Mouse (Mus musculus) hindbrain, embryonic 12.5 days (tissue): ENCODE measurements at regions not wholly inside any gene's neighbourhood (a gene's known extent, or its start where the extent isn't known, plus 50 kb on each side); places are given as distances from the start of the nearest gene placed in this dataset.
A peak's percentile ranks its signal among the peaks of the same experiment; 100 is the strongest.
"Not testable (repeated sequence)": the region's sequence is repeated elsewhere in the genome, so short reads cannot be mapped to it uniquely, and the experiment has no call there.

ENCODE experiments used
- ATAC-seq: fragments of 200-750 bp; cut with Nextera tagmentation; 2 replicates; pipeline ENCODE4 v1.8.0; 2017; ENCODE audit warnings: moderate TSS enrichment; ENCODE audit not compliant: low FRiP score
- H3K27ac ChIP-seq: fragments of 300-500 bp; sonication (generic); 2 replicates; pipeline ENCODE4 v1.5.1; 2016; ENCODE audit warnings: mild to moderate bottlenecking
- H3K27me3 ChIP-seq: fragments of 300-500 bp; sonication (generic); 2 replicates; pipeline ENCODE4 v1.6.1; 2016; ENCODE audit warnings: mild to moderate bottlenecking
- H3K36me3 ChIP-seq: fragments of 300-500 bp; sonication (generic); 2 replicates; pipeline ENCODE4 v1.6.1; 2016; ENCODE audit warnings: mild to moderate bottlenecking
- H3K4me1 ChIP-seq: fragments of 300-500 bp; sonication (generic); 2 replicates; pipeline ENCODE4 v1.6.1; 2016
- H3K4me2 ChIP-seq: fragments of 300-500 bp; sonication (generic); replicated peaks from 2 replicates; pipeline ENCODE4 v1.6.1; 2016; ENCODE audit warnings: mild to moderate bottlenecking
- H3K4me3 ChIP-seq: fragments of 300-500 bp; sonication (generic); 2 replicates; pipeline ENCODE4 v1.5.1; 2016; ENCODE audit warnings: mild to moderate bottlenecking
- H3K9ac ChIP-seq: fragments of 300-500 bp; sonication (generic); 2 replicates; pipeline ENCODE4 v1.6.1; 2016; ENCODE audit warnings: mild to moderate bottlenecking, moderate library complexity
- H3K9me3 ChIP-seq: fragments of 300-500 bp; sonication (generic); replicated peaks from 2 replicates; pipeline ENCODE4 v1.6.1; 2016; ENCODE audit warnings: mild to moderate bottlenecking
- WGBS: fragments of 180-500 bp; shearing (Covaris S2); methylation state at CpG from one replicate; pipeline ENCODE4 v1.1.7; 2016; 5-methylcytosine and 5-hydroxymethylcytosine counted together

DNA sequence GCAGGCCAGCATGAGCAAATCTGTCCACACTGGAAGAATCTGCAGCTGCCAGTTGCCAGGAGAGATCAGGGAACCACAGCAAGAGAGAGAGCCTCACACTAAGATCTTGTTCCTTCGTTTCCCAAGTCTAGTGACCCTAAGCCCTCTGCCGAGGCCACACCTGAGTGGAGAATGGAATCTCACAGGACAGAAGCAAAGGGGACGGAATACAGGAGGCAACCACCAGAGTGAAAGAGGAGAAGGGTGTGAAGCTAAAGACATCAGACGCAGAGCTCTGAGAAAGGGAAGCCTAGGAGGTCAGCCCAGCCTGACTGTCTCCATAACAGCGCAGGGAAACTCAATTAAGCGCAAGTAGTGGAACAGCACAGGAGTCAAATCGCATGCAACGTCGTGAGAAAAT is 75.0 kb downstream of the Suds3 start:
- Histone ChIP-seq H3K27ac (no peak overlapping the region), H3K9ac (no peak overlapping the region), H3K27me3 (no peaks in the 10 kb centered on the region), H3K4me3 (no peak overlapping the region), H3K4me1 (no peaks in the 10 kb centered on the region), H3K4me2 (no peak overlapping the region), H3K9me3 (no peaks in the 10 kb centered on the region), H3K36me3 (no peaks in the 10 kb centered on the region)
- WGBS, result 78% methylated on average over 9 of the region's 9 CpGs
- no peak for ATAC-seq

DNA sequence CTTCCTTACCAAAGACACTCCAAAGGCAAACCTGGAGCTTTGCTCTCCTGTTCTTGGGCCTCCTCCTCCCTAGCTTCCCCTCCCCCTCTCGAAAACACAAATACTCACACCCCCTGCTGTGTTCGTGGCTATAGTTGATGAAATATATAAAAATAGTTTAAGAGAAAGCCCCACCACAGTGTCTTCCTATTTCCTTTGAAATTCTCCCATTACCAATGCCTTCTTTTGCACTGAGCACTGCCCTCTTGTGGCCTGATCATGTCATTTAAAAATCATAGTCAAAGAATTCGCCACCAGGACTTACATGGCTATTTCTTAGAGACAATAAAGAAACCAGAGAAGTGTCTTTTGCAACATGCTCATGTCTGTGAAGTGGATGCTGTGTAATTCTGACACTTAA is 78.7 kb downstream of the Suds3 start:
- H3K9me3 ChIP-seq, result no peaks in the 10 kb centered on the region
- H3K27me3 ChIP-seq, result no peaks in the 10 kb centered on the region
- no peak overlapping the region for H3K9ac ChIP-seq
- H3K27ac ChIP-seq, result no peak overlapping the region
- H3K4me1 ChIP-seq, result no peaks in the 10 kb centered on the region
- H3K36me3 ChIP-seq, result no peaks in the 10 kb centered on the region
- 29% methylated on average over 3 of the region's 3 CpGs for WGBS
- no peak overlapping the region for H3K4me2 ChIP-seq
- ATAC-seq, result no peak
- H3K4me3 ChIP-seq, result no peak overlapping the region

DNA sequence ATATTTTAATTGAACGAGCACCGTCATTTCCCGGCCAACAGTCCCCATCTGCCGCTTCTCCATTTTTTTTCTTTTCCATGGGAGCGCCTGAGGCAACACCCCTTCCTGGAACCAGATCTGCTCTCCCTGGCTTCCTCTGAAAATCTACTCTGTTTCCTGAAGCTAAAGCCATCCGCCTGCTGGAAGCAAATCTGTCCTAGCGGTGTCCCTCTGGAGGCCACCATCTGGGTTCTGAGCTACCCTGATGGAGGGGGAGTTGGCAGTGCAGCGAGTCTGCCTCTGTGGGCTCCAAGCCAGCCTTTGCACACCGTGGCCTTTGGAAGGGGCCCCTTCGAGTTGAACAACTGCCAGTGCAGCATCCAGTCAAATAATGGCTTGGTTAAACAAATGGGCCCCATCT is 83.8 kb downstream of the Suds3 start:
- Histone ChIP-seq H3K9ac (no peak overlapping the region), H3K27ac (no peak overlapping the region), H3K4me1 (no peaks in the 10 kb centered on the region), H3K27me3 (no peaks in the 10 kb centered on the region), H3K4me3 (no peak overlapping the region), H3K4me2 (no peak overlapping the region), H3K9me3 (0 out of 2 replicates have a peak, but pooled peaks cover 7% of the 10 kb centered on the region), H3K36me3 (no peaks in the 10 kb centered on the region)
- WGBS, result 72% methylated on average over 10 of the region's 10 CpGs
- no peak for ATAC-seq

DNA sequence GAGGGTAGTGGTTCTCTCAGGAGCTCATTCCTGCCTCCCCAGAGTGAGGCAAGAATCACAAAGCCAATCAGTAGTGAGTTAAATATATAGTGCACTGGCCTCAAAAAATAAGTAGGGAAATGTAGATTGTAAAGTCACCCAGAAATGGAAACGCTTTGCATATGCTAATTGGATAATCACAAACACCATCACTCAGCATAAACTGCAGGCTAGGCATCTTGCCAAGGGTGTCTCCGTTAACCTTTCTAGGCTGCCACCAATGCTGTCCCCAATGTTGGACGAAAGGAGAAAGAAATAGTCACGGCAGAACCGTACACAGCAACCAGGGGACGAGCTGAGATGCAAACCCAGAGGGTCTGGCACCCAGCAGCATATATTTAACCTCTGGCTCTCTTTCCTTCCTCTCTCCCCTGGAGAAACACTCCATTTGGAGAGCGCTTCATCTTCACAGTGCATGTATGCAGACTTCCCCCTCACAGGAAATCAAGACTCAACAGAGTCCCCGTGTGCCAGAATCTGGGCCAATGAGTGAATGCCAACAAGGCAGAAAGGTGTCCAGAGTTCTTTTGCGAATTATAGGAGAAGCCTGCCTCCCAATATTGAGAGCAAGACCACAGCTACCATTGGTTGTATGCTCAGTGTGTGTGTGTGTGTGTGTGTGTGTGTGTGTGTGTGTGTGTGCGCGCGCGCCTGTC is 90.1 kb downstream of the Suds3 start:
- H3K4me3 ChIP-seq, result no peak overlapping the region
- WGBS, result 81% methylated on average over 13 of the region's 13 CpGs

DNA sequence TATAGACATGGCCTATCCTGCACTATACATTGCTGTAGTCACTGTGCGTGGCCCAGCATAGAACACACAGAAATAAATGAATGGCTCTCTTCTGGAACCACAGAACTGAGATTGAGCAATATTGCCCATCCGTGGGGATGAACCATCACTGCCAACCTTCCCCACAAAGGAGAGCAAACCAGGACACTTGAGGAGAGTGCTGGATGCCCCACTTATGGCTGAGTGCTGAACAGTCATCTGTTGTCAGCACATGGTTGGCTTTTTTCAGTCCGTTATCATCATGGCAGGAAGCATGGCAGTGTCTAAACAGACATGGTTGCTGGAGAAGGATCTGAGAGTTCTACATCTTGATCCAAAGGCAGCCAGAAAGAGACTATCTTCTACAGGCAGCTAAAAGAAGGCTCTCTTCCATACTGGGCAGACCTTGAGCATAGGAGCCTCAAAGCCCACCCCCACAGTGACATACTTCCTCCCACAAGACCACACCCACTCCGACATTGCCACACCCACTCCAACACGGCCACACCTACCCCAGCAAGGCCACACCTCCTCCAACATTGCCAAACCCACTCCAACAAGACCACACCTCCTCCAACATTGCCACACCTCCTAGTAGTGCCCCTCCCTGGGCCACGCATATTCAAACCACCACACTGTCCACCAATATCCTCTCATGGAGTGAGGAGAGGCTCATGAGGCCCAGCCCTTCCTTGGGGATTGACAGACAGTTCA is 97.3 kb downstream of the Suds3 start:
- Histone ChIP-seq H3K27ac (no peak overlapping the region), H3K4me3 (no peak overlapping the region), H3K4me2 (no peak overlapping the region), H3K27me3 (no peaks in the 10 kb centered on the region), H3K9ac (no peak overlapping the region), H3K4me1 (no peaks in the 10 kb centered on the region), H3K9me3 (no peaks in the 10 kb centered on the region), H3K36me3 (no peaks in the 10 kb centered on the region)
- ATAC-seq, result no peak
- WGBS, result 76% methylated on average over 6 of the region's 6 CpGs

More for the DNA sequence above, 90.1 kb downstream of the Suds3 start:
- Histone ChIP-seq H3K4me2 (no peak overlapping the region), H3K36me3 (no peaks in the 10 kb centered on the region), H3K9me3 (0 out of 2 replicates have a peak, but pooled peaks cover 7% of the 10 kb centered on the region), H3K4me1 (no peaks in the 10 kb centered on the region), H3K9ac (no peak overlapping the region), H3K27me3 (no peaks in the 10 kb centered on the region), H3K27ac (no peak overlapping the region)
- ATAC-seq, result no peak

DNA sequence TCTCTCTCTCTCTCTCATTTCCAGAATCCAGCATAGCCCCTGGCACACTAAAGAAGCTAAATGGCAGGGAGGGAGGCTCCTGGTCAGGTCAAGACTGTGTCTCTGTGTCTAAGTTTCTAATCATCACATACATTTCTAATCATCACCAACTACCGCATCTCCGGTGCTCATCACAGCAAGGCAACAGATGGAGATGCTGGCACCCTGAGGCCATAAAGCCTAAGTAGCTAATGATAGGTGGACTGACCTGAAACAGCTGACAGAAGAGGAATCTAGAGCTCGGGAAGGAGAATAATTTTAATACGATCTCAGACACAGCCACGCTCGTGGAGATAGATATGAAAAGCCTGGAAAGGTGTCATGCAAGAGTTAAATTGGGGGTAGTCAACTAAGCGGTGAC is 104.8 kb downstream of the Suds3 start:
- 87% methylated on average over 7 of the region's 7 CpGs for WGBS
- no peaks in the 10 kb centered on the region for H3K27me3 ChIP-seq
- no peaks in the 10 kb centered on the region for H3K4me1 ChIP-seq
- ATAC-seq, result no peak
- no peak overlapping the region for H3K4me3 ChIP-seq
- no peak overlapping the region for H3K4me2 ChIP-seq
- no peak overlapping the region for H3K27ac ChIP-seq
- H3K9me3 ChIP-seq, result no peaks in the 10 kb centered on the region
- no peaks in the 10 kb centered on the region for H3K36me3 ChIP-seq
- H3K9ac ChIP-seq, result no peak overlapping the region

DNA sequence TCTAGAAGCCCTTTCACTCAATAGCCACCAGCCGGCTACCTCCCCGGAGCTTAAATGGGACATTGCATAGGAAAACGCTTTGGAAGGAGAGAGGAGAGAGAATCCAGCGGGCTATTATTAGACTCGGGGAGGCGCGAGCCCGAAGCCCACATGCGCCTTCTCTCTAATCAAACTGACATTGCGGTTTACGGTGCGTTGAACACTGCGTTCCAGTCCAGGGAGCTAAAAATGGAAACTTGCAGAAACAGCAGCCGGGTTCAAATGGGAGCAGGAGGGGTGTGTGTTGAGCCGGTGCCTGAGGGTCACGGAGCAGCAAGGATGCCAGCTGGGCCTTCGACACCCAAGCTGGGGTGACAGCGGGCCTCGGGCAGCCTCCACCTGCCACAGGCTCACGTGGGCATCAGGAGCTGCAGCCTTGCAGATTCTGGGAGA is 115.1 kb downstream of the Suds3 start:
- Histone ChIP-seq H3K9ac (no peak overlapping the region), H3K27ac (peak overlapping the region; percentile 60; the same call in 1 of the 2 replicates), H3K4me3 (no peak overlapping the region), H3K9me3 (no peaks in the 10 kb centered on the region), H3K4me1 (peaks cover 7% of the 10 kb centered on the region; the same call in 1 of the 2 replicates), H3K27me3 (no peaks in the 10 kb centered on the region), H3K4me2 (peak overlapping the region; percentile 35), H3K36me3 (no peaks in the 10 kb centered on the region)
- peak; percentile 67 for ATAC-seq
- WGBS, result 35% methylated on average over 20 of the region's 20 CpGs

DNA sequence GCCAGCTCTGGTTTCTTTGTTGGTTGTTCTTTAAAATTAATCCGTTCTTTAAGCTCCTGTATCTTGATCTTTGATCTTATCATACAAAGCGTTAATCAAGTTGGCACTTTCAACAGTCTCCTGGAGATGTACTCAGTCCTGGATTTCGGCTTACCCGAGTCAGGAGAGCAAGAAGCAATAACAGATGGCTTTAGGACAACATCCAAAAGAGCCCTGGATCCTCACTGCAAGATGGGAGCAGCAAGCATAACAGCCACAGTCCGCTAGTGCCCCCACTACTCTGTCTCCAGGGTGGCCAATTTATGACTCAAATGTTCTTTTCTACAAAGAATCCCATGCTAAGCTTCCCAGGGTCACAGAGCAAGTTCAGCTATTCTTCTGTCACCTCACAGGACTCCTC is 121.4 kb downstream of the Suds3 start:
- Histone ChIP-seq H3K27me3 (no peaks in the 10 kb centered on the region), H3K4me2 (no peak overlapping the region), H3K27ac (no peak overlapping the region), H3K36me3 (no peaks in the 10 kb centered on the region), H3K4me3 (no peak overlapping the region), H3K9ac (no peak overlapping the region), H3K4me1 (no peaks in the 10 kb centered on the region), H3K9me3 (no peaks in the 10 kb centered on the region)
- WGBS, result 75% methylated on average over 5 of the region's 5 CpGs
- no peak for ATAC-seq

DNA sequence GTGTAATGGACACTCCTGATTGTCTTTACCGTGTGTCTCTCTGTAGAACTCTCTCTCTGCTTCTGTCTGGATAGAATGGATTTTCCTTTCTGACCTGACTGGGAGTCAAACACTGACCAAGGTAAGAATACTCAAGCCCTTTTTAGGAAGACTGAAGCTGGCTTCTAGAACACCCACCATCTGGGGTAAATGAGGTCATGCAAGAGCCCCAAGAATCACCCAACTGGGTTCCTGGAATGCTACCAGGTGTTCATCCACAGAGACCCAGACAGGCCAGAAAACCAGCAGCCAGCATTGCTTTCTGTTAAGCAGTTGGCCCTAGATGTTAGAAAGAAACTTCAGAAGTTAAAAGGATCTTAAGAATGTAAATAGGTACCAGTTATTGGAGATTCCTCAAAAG is 122.2 kb downstream of the Suds3 start:
- Histone ChIP-seq H3K27me3 (no peaks in the 10 kb centered on the region), H3K4me3 (no peak overlapping the region), H3K27ac (no peak overlapping the region), H3K36me3 (no peaks in the 10 kb centered on the region), H3K9me3 (no peaks in the 10 kb centered on the region), H3K4me2 (no peak overlapping the region), H3K4me1 (no peaks in the 10 kb centered on the region), H3K9ac (no peak overlapping the region)
- ATAC-seq, result no peak
- 85% methylated on average over 1 of the region's 1 CpGs for WGBS

DNA sequence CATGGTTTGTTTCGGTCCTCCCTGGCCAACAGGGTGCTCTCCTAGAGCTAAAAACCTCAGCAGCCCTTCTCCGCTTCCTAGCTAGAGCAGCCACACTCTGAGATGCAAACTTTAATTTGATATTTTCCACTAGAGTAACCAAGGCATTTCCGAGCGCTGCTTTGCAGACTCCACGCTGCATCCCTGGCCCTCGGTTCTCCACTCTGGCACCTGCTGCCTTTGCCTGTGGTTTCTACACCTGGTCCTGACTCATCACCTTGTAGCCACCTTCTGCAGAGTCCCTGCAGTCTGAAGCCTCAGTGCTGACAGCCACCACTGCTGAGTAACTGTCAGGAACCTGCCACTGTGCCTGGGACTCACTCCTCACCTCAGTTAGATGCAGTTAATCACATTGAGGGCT is 124.5 kb downstream of the Suds3 start:
- 89% methylated on average over 6 of the region's 6 CpGs for whole genome bisulfite sequencing

DNA sequence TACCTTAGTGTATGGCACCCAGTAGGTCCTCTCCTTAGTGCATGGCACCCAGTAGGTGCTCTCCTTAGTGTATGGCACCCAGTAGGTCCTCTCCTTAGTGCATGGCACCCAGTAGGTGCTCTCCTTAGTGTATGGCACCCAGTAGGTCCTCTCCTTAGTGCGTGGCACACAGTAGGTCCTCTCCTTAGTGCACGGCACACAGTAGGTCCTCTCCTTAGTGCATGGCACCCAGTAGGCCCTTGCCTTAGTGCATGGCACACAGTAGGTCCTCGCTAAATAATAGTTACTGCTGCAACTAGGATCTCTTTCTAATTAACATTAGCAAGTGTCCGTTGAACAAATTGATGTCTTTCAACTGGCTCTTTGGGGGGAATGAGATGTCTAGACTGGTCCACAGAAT is 144.4 kb downstream of the Suds3 start:
- H3K27ac ChIP-seq, H3K9ac ChIP-seq, H3K9me3 ChIP-seq, H3K36me3 ChIP-seq, H3K27me3 ChIP-seq, H3K4me3 ChIP-seq, ATAC-seq, H3K4me2 ChIP-seq, H3K4me1 ChIP-seq: not testable (repeated sequence)
- WGBS, result 92% methylated on average over 4 of the region's 4 CpGs

More for the DNA sequence above, 124.5 kb downstream of the Suds3 start:
- no peak overlapping the region for H3K27ac ChIP-seq
- no peak overlapping the region for H3K4me2 ChIP-seq
- H3K9ac ChIP-seq, result no peak overlapping the region
- no peaks in the 10 kb centered on the region for H3K4me1 ChIP-seq
- H3K36me3 ChIP-seq, result no peaks in the 10 kb centered on the region
- H3K4me3 ChIP-seq, result no peak overlapping the region
- H3K9me3 ChIP-seq, result no peaks in the 10 kb centered on the region
- no peak for ATAC-seq
- no peaks in the 10 kb centered on the region for H3K27me3 ChIP-seq

DNA sequence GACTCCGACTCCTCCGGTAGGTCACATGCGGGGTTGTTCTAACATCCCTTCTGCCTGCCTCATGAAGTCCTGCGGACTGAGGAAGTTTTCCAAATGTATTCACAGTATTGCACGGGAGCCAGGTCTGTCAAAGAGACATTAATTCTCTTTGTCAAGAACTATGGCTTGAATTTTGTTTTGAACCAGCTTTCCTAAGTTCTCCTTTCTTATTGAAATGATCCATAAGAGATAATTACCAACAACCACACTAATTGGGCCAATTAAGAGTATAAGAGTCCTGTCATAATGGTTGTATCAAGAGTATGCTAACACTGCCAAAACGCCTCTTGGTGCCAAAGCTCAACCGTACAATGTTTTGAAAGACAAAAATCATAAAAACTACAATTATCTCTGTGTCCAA is 151.7 kb downstream of the Suds3 start:
- Histone ChIP-seq H3K4me3 (no peak overlapping the region), H3K36me3 (no peaks in the 10 kb centered on the region), H3K9ac (no peak overlapping the region), H3K4me1 (no peaks in the 10 kb centered on the region), H3K9me3 (peaks cover 3% of the 10 kb centered on the region; the same call in 1 of the 2 replicates), H3K27ac (no peak overlapping the region), H3K4me2 (no peak overlapping the region), H3K27me3 (no peaks in the 10 kb centered on the region)
- WGBS, result 73% methylated on average over 7 of the region's 7 CpGs
- ATAC-seq, result no peak

DNA sequence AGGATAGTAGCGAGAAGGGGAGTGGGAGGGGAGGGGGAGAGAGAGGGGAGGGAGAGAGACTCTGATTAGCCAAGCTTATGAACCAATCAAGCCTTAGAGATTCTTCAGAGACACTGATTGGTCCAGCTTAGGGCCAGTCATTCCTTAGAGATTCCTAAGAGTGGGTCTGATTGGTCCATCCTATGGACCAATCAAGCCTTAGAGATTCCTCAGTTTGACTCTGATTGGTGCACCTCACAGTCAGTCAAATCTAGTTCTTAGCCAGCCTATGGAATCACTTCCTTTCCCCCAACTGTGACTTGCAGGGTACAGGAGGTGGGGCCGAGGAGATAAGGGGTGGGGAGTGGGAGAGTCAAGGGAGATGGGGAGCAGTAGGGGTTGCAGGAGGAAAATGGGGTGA is 152.8 kb downstream of the Suds3 start:
- Histone ChIP-seq H3K27me3 (no peaks in the 10 kb centered on the region), H3K4me2 (no peak overlapping the region), H3K9me3 (peaks cover 3% of the 10 kb centered on the region; the same call in 1 of the 2 replicates), H3K9ac (no peak overlapping the region), H3K4me3 (no peak overlapping the region), H3K27ac (no peak overlapping the region), H3K4me1 (no peaks in the 10 kb centered on the region), H3K36me3 (no peaks in the 10 kb centered on the region)
- no peak for ATAC-seq
- WGBS, result 80% methylated on average over 2 of the region's 2 CpGs
